Mouse (Mus musculus): ENCODE data around the gene Apoc2. TPM values are rescaled to one million over a fixed set of nuclear protein-coding genes. Genes with fewer than 3 reads are reported as not detected.

Gene Apoc2
- total RNA-seq, 1 experiment = not detected

- no peak overlapping the region for H3K27ac ChIP-seq (ENCODE audit: insufficient read depth, low read depth, low read length, poor library complexity, severe bottlenecking)
- no peak overlapping the region for H3K9ac ChIP-seq (ENCODE audit: insufficient read depth, low read depth, low read length, poor library complexity, severe bottlenecking)
- no peaks in the 10 kb centered on the region for H3K36me3 ChIP-seq (ENCODE audit: control insufficient read depth, insufficient read depth, low read length, poor library complexity, severe bottlenecking)
- no peak overlapping the region for H3K4me3 ChIP-seq (ENCODE audit: insufficient read depth in 1 of 2, low read depth in 1 of 2, low read length in 2 of 2, poor library complexity in 1 of 2, severe bottlenecking in 1 of 2)
- H3K4me1 ChIP-seq (ENCODE audit: control insufficient read depth in 2 of 2, insufficient read depth in 2 of 2, low read length in 2 of 2, poor library complexity in 1 of 2) = peaks cover 0 to 13% of the 10 kb centered on the region in 2 experiments; a peak in 3 of 4 replicates
- in situ Hi-C loops (cut with MboI; ENCODE audit: low sequenced_read_pairs in 2 of 2, unreplicated experiment in 2 of 2) = no loop called here
- DNase-seq (ENCODE audit: low read depth, low spot score) = no peak
- TF ChIP-seq CHD2 (IDR thresholded peaks at IDR 0.05; ENCODE audit: low read depth, low read length) = no peak
- TF ChIP-seq ZC3H11A (IDR thresholded peaks at IDR 0.05; ENCODE audit: borderline replicate concordance, low read depth, low read length) = no peak
- no peak for TF ChIP-seq ZNF384 (IDR thresholded peaks at IDR 0.05; ENCODE audit: low read depth, low read length)
- no peak for TF ChIP-seq MAFK (IDR thresholded peaks at IDR 0.05; ENCODE audit: insufficient read depth, low read depth, low read length)
- TF ChIP-seq HCFC1 (IDR thresholded peaks at IDR 0.05; ENCODE audit: borderline replicate concordance, insufficient read depth, low read length) = no peak
- no peaks in the 10 kb centered on the region for H3K9me3 ChIP-seq (ENCODE audit: control insufficient read depth, insufficient read depth, low read depth, low read length)
Measured at GRCm38 (mm10) chr7:19678901-19679300, 1.2 kb upstream of the Apoc2 start.

GRCm38 (mm10) chr7:19676662-19677061, 1.1 kb downstream of the Apoc2 start:
- H3K36me3 ChIP-seq (ENCODE audit: control insufficient read depth, insufficient read depth, low read length, poor library complexity, severe bottlenecking) = no peaks in the 10 kb centered on the region
- H3K27ac ChIP-seq (ENCODE audit: insufficient read depth, low read depth, low read length, poor library complexity, severe bottlenecking) = no peak overlapping the region
- peaks cover 0 to 15% of the 10 kb centered on the region in 2 experiments; a peak in 2 of 4 replicates for H3K4me1 ChIP-seq (ENCODE audit: control insufficient read depth in 2 of 2, insufficient read depth in 2 of 2, low read length in 2 of 2, poor library complexity in 1 of 2)
- H3K9ac ChIP-seq (ENCODE audit: insufficient read depth, low read depth, low read length, poor library complexity, severe bottlenecking) = no peak overlapping the region
- no peak for DNase-seq (ENCODE audit: low read depth, low spot score)
- in situ Hi-C loops (cut with MboI; ENCODE audit: low sequenced_read_pairs in 2 of 2, unreplicated experiment in 2 of 2) = no loop called here
- TF ChIP-seq MAFK (IDR thresholded peaks at IDR 0.05; ENCODE audit: insufficient read depth, low read depth, low read length) = no peak
- TF ChIP-seq ZC3H11A (IDR thresholded peaks at IDR 0.05; ENCODE audit: borderline replicate concordance, low read depth, low read length) = no peak
- TF ChIP-seq HCFC1 (IDR thresholded peaks at IDR 0.05; ENCODE audit: borderline replicate concordance, insufficient read depth, low read length) = no peak
- no peak for TF ChIP-seq ZNF384 (IDR thresholded peaks at IDR 0.05; ENCODE audit: low read depth, low read length)
- TF ChIP-seq CHD2 (IDR thresholded peaks at IDR 0.05; ENCODE audit: low read depth, low read length) = no peak
- H3K9me3 ChIP-seq (ENCODE audit: control insufficient read depth, insufficient read depth, low read depth, low read length) = no peaks in the 10 kb centered on the region
- no peak overlapping the region for H3K4me3 ChIP-seq (ENCODE audit: insufficient read depth in 1 of 2, low read depth in 1 of 2, low read length in 2 of 2, poor library complexity in 1 of 2, severe bottlenecking in 1 of 2)

DNA sequence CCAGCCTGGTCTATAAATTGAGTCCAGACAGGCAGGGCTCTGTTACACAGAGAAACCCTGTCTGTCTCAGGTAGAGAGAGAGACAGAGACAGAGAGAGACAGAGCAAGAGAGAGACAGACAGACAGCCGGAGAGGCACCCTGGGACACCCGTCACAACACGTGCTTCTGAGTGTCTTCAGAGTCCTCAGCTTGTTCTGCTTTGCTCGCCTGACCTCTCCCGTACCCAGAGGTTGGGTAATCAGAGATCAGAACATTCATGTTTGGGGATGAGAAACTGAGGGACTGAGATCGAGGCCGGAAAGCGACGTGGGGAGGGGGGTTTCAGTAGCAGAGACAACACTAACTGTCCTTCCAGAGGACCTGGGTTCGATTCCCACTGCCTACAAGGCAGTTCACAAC, 1.9 kb downstream of the Apoc2 start:
- in situ Hi-C loops (cut with MboI; ENCODE audit: low sequenced_read_pairs in 2 of 2, unreplicated experiment in 2 of 2) = no loop called here
- TF ChIP-seq ZC3H11A (IDR thresholded peaks at IDR 0.05; ENCODE audit: borderline replicate concordance, low read depth, low read length) = no peak
- no peak for TF ChIP-seq MAFK (IDR thresholded peaks at IDR 0.05; ENCODE audit: insufficient read depth, low read depth, low read length)
- TF ChIP-seq ZNF384 (IDR thresholded peaks at IDR 0.05; ENCODE audit: low read depth, low read length) = no peak
- TF ChIP-seq CHD2 (IDR thresholded peaks at IDR 0.05; ENCODE audit: low read depth, low read length) = no peak
- no peak for TF ChIP-seq HCFC1 (IDR thresholded peaks at IDR 0.05; ENCODE audit: borderline replicate concordance, insufficient read depth, low read length)
- Histone ChIP-seq H3K27ac (ENCODE audit: insufficient read depth, low read depth, low read length, poor library complexity, severe bottlenecking) (no peak overlapping the region), H3K9ac (ENCODE audit: insufficient read depth, low read depth, low read length, poor library complexity, severe bottlenecking) (no peak overlapping the region), H3K9me3 (ENCODE audit: control insufficient read depth, insufficient read depth, low read depth, low read length) (no peaks in the 10 kb centered on the region), H3K4me1 (ENCODE audit: control insufficient read depth in 2 of 2, insufficient read depth in 2 of 2, low read length in 2 of 2, poor library complexity in 1 of 2) (peaks cover 0 to 10% of the 10 kb centered on the region in 2 experiments; a peak in 2 of 4 replicates), H3K36me3 (ENCODE audit: control insufficient read depth, insufficient read depth, low read length, poor library complexity, severe bottlenecking) (no peaks in the 10 kb centered on the region), H3K4me3 (ENCODE audit: insufficient read depth in 1 of 2, low read depth in 1 of 2, low read length in 2 of 2, poor library complexity in 1 of 2, severe bottlenecking in 1 of 2) (no peak overlapping the region)
- DNase-seq (ENCODE audit: low read depth, low spot score) = no peak

DNA sequence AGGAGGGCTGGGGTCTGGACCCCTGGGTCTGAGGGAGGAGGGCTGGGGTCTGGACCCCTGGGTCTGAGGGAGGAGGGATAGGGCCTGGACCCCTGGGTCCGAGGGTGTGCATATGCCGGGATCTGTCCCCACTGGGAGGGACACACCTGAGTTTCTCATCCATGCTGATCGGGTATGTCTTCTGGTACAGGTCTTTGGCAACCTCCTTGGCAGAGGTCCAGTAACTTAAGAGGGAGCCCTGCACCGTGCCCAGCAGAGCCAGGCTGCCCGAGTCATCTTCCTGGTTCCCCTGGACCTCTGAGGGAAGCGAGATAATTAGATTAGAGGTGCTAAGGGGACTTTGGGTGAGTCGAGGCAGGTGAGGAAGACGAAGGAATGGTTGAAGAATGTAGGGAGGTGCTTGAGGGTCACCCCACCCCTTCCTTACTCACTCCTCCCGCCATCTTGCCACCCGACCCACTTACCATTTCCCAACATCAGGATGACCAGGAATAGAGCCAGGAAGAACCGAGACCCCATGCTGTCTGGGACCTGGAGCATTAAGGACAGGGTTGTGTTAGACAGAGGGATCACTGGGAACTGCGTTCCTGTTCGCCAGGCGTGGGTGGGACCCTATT, 4.5 kb downstream of the Apoc2 start:
- H3K36me3 ChIP-seq (ENCODE audit: control insufficient read depth, insufficient read depth, low read length, poor library complexity, severe bottlenecking) = no peaks in the 10 kb centered on the region
- in situ Hi-C loops (cut with MboI; ENCODE audit: low sequenced_read_pairs in 2 of 2, unreplicated experiment in 2 of 2) = no loop called here
- TF ChIP-seq CHD2 (IDR thresholded peaks at IDR 0.05; ENCODE audit: low read depth, low read length) = no peak
- TF ChIP-seq MAFK (IDR thresholded peaks at IDR 0.05; ENCODE audit: insufficient read depth, low read depth, low read length) = no peak
- TF ChIP-seq ZC3H11A (IDR thresholded peaks at IDR 0.05; ENCODE audit: borderline replicate concordance, low read depth, low read length) = no peak
- TF ChIP-seq ZNF384 (IDR thresholded peaks at IDR 0.05; ENCODE audit: low read depth, low read length) = no peak
- TF ChIP-seq HCFC1 (IDR thresholded peaks at IDR 0.05; ENCODE audit: borderline replicate concordance, insufficient read depth, low read length) = no peak
- H3K4me3 ChIP-seq (ENCODE audit: insufficient read depth in 1 of 2, low read depth in 1 of 2, low read length in 2 of 2, poor library complexity in 1 of 2, severe bottlenecking in 1 of 2) = no peak overlapping the region
- H3K9ac ChIP-seq (ENCODE audit: insufficient read depth, low read depth, low read length, poor library complexity, severe bottlenecking) = no peak overlapping the region
- no peaks in the 10 kb centered on the region for H3K9me3 ChIP-seq (ENCODE audit: control insufficient read depth, insufficient read depth, low read depth, low read length)
- H3K27ac ChIP-seq (ENCODE audit: insufficient read depth, low read depth, low read length, poor library complexity, severe bottlenecking) = no peak overlapping the region
- peaks cover 1 to 12% of the 10 kb centered on the region in 2 experiments; a peak in 3 of 4 replicates for H3K4me1 ChIP-seq (ENCODE audit: control insufficient read depth in 2 of 2, insufficient read depth in 2 of 2, low read length in 2 of 2, poor library complexity in 1 of 2)
- DNase-seq (ENCODE audit: low read depth, low spot score) = no peak

All from ES-E14 (cell line).